Mouse (Mus musculus) heart, adult 2 months (tissue): ENCODE measurements around the gene Pcgf1. TPM values are rescaled to one million over a fixed set of nuclear protein-coding genes. Genes with fewer than 3 reads are reported as not detected.

ENCODE experiments used
- DNase-seq, 2 experiments: peaks; one replicate each; pipeline ENCODE4 v3.0.0; 2021
- H3K27ac ChIP-seq: fragments of 200-600 bp; 2 replicates; pipeline ENCODE4 v1.8.1; 2022
- H3K27me3 ChIP-seq: fragments of 200-500 bp; 2 replicates; pipeline ENCODE4 v1.6.1; 2012; ENCODE audit warnings: mild to moderate bottlenecking, low read length, inconsistent platforms, mixed read lengths; ENCODE audit not compliant: control insufficient read depth, insufficient read depth
- H3K36me3 ChIP-seq: fragments of 200-500 bp; 2 replicates; pipeline ENCODE4 v1.6.1; 2012; ENCODE audit warnings: low read length, inconsistent platforms; ENCODE audit not compliant: control insufficient read depth, insufficient read depth
- H3K4me1 ChIP-seq: fragments of 200-500 bp; 2 replicates; pipeline ENCODE4 v1.6.1; 2011; ENCODE audit warnings: low read length; ENCODE audit not compliant: control insufficient read depth, insufficient read depth
- H3K4me3 ChIP-seq: fragments of 200-600 bp; 2 replicates; pipeline ENCODE4 v1.8.1; 2022
- H3K79me2 ChIP-seq: fragments of 200-500 bp; replicated peaks from 2 replicates; pipeline ENCODE4 v1.6.1; 2012; ENCODE audit warnings: mild to moderate bottlenecking, inconsistent platforms, low read length, moderate library complexity, mixed read lengths; ENCODE audit not compliant: control insufficient read depth, insufficient read depth
- H3K9ac ChIP-seq: fragments of 200-500 bp; 2 replicates; pipeline ENCODE4 v1.6.1; 2012; ENCODE audit warnings: low read depth, mild to moderate bottlenecking, control low read depth, inconsistent platforms, low read length, mixed read lengths
- CTCF ChIP-seq: fragments of 200-600 bp; IDR thresholded peaks from 2 replicates; pipeline ENCODE4 v1.8.1; 2022; ENCODE audit warnings: antibody characterized with exemption, mild to moderate bottlenecking, moderate library complexity
- EP300 ChIP-seq: fragments of 200-500 bp; IDR thresholded peaks from 2 replicates; pipeline ENCODE4 v1.6.1; 2011; ENCODE audit warnings: low read depth, low read length, control low read depth; ENCODE audit not compliant: insufficient read depth
- POLR2A ChIP-seq: fragments of 200-500 bp; IDR thresholded peaks from 2 replicates; pipeline ENCODE4 v1.6.1; 2011; ENCODE audit warnings: mild to moderate bottlenecking, low read depth, low read length, control low read depth; ENCODE audit not compliant: insufficient read depth
- WGBS: fragments of 180-500 bp; shearing (Covaris S2); methylation state at CpG from one replicate; pipeline ENCODE4 v1.1.7; 2018; 5-methylcytosine and 5-hydroxymethylcytosine counted together
- intact Hi-C: fragments of 180-260 bp; cut with DNase I; formaldehyde crosslinking; loops from one replicate; pipeline ENCODE4 v1.15.1; 2025
- polyA plus RNA-seq: library from polyadenylated mRNA; depleted of rRNA; stranded (reverse); fragments of >200 nt; gene quantifications from 2 replicates; pipeline ENCODE4 v1.2.3, GENCODE M21; 2012
- total RNA-seq, 2 experiments: library from RNA; stranded (reverse); gene quantifications; 2 replicates each; pipeline ENCODE4 v1.2.3; 2021

Gene Pcgf1
- total and polyA plus RNA-seq, 3 experiments = 7.7 to 11.5 (median 8.0) TPM

GRCm38 (mm10) chr6:83115682-83116372 is 38.2 kb downstream of the Pcgf1 start:
- TF ChIP-seq POLR2A (no peak), EP300 (no peak), CTCF (no peak)
- Histone ChIP-seq H3K4me3 (peak overlapping the region; percentile 90), H3K4me1 (peaks cover 5% of the 10 kb centered on the region), H3K9ac (peak overlapping the region; percentile 77), H3K36me3 (no peaks in the 10 kb centered on the region), H3K79me2 (no peaks in the 10 kb centered on the region), H3K27me3 (no peaks in the 10 kb centered on the region), H3K27ac (peak overlapping the region; percentile 51)
- WGBS = 1% methylated on average over 38 of the region's 48 CpGs
- no peak for DNase-seq
- intact Hi-C loops = loop anchor here (2.0 kb wide), 2 partner anchors 43 to 49 kb away; partner anchors contain the start of gene Dctn1

- peaks cover 5% of the 10 kb centered on the region for H3K4me1 ChIP-seq
- no peak for TF ChIP-seq POLR2A
- no peak for TF ChIP-seq EP300
- TF ChIP-seq CTCF = no peak
- WGBS = 76% methylated on average over 11 of the region's 11 CpGs
- no peak overlapping the region for H3K9ac ChIP-seq
- no peak for DNase-seq
- no peaks in the 10 kb centered on the region for H3K27me3 ChIP-seq
- intact Hi-C loops = loop anchor here (2.0 kb wide), 1 partner anchor 42 kb away; no protein-coding TSS in a partner anchor
- peak overlapping the region; percentile 90 for H3K4me3 ChIP-seq
- H3K79me2 ChIP-seq = no peaks in the 10 kb centered on the region
- no peak overlapping the region for H3K27ac ChIP-seq
- H3K36me3 ChIP-seq = no peaks in the 10 kb centered on the region
Observed at GRCm38 (mm10) chr6:83116373-83117164, 38.9 kb downstream of the Pcgf1 start.

GRCm38 (mm10) chr6:83117165-83117438 is 39.4 kb downstream of the Pcgf1 start:
- no peaks in the 10 kb centered on the region for H3K27me3 ChIP-seq
- intact Hi-C loops = loop anchor here (2.0 kb wide), 1 partner anchor 42 kb away; no protein-coding TSS in a partner anchor
- peaks cover 5% of the 10 kb centered on the region for H3K4me1 ChIP-seq
- no peaks in the 10 kb centered on the region for H3K79me2 ChIP-seq
- no peak overlapping the region for H3K27ac ChIP-seq
- H3K4me3 ChIP-seq = no peak overlapping the region
- no peak overlapping the region for H3K9ac ChIP-seq
- WGBS = 86% methylated on average over 4 of the region's 4 CpGs
- no peak for TF ChIP-seq CTCF
- TF ChIP-seq POLR2A = no peak
- TF ChIP-seq EP300 = no peak
- no peaks in the 10 kb centered on the region for H3K36me3 ChIP-seq
- no peak for DNase-seq

GRCm38 (mm10) chr6:83117616-83118015 is 39.9 kb downstream of the Pcgf1 start:
- no peak overlapping the region for H3K9ac ChIP-seq
- H3K36me3 ChIP-seq = no peaks in the 10 kb centered on the region
- no peak overlapping the region for H3K27ac ChIP-seq
- peaks cover 5% of the 10 kb centered on the region for H3K4me1 ChIP-seq
- WGBS = 92% methylated on average over 13 of the region's 13 CpGs
- no peak for TF ChIP-seq EP300
- no peak for TF ChIP-seq POLR2A
- no peak for TF ChIP-seq CTCF
- no peak for DNase-seq
- H3K4me3 ChIP-seq = no peak overlapping the region
- H3K79me2 ChIP-seq = no peaks in the 10 kb centered on the region
- intact Hi-C loops = loop anchor here (2.0 kb wide), 1 partner anchor 41 kb away; no protein-coding TSS in a partner anchor
- no peaks in the 10 kb centered on the region for H3K27me3 ChIP-seq

- no peaks in the 10 kb centered on the region for H3K27me3 ChIP-seq
- TF ChIP-seq EP300 (no peak), POLR2A (0 out of 2 replicates have a peak, but pooled peaks have one; percentile 15), CTCF (no peak)
- DNase-seq = no peak
- H3K27ac ChIP-seq = no peak overlapping the region
- intact Hi-C loops = no loop called here
- H3K36me3 ChIP-seq = no peaks in the 10 kb centered on the region
- H3K4me3 ChIP-seq = no peak overlapping the region
- H3K9ac ChIP-seq = no peak overlapping the region
- H3K79me2 ChIP-seq = no peaks in the 10 kb centered on the region
- peaks cover 5% of the 10 kb centered on the region for H3K4me1 ChIP-seq
- WGBS = 87% methylated on average over 11 of the region's 11 CpGs
Observed at GRCm38 (mm10) chr6:83118369-83118768, 40.7 kb downstream of the Pcgf1 start.
